Comparison of ENCODE assay signal across 24 mouse cellular contexts in the genomic region with DNA sequence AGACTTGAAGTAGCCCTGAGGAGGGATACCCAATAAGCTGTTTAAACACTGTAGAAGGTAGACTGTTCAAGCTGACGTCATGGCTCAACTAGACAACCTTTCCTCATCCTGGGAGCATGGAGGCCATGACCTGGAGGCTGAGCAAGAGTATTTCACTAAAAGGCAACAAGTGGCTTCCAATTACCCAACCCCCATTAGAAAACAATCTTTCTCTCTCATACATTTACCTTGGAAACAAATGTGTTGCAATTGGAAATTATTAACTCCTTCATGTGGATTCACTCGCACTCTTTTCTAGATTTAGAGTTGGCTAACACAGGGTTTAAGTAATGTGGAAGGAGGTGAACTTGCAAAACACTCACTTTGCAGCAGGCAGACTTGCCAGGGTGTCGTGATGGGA. TPM values are rescaled to one million over a fixed set of nuclear protein-coding genes. Genes with fewer than 3 reads are reported as not detected.
"Had no signal": no experiment of that assay in that cellular context is flagged by ENCODE, and none has a peak within 500 bp of the region (broad histone marks: within the 10 kb centered on the region; RNA-seq: fewer than 3 reads in every experiment).

No protein-coding gene starts in this region.

- H3K27ac ChIP-seq: neural tube, embryonic 13.5 days; neural tube, embryonic 15.5 days; stomach, embryonic 15.5 days; stomach, postnatal 0 days had no signal

- H3K4me2 ChIP-seq: neural tube, embryonic 13.5 days; neural tube, embryonic 15.5 days; stomach, embryonic 15.5 days had no signal

- H3K4me3 ChIP-seq: neural tube, embryonic 13.5 days; neural tube, embryonic 15.5 days; stomach, embryonic 15.5 days had no signal

- H3K9me3 ChIP-seq: neural tube, embryonic 13.5 days; neural tube, embryonic 15.5 days; stomach, embryonic 15.5 days had no signal

- DNase-seq: retina, postnatal 1 day; right cerebral cortex, adult 18-20 months; right cerebral cortex, postnatal 14 days; right cerebral cortex, postnatal 25 days; right cerebral cortex, postnatal 4 days; spleen, adult 18-20 months; thymus, adult 18-20 months; thymus, adult 2 months; thymus, postnatal 14 days; thymus, postnatal 25 days; thymus, postnatal 36 days; thymus, postnatal 4 days had no signal

- H3K36me3 ChIP-seq: neural tube, embryonic 13.5 days; neural tube, embryonic 15.5 days; stomach, embryonic 15.5 days had no signal

- H3K9ac ChIP-seq: neural tube, embryonic 13.5 days; neural tube, embryonic 15.5 days; stomach, embryonic 15.5 days had no signal

RNA-seq across cellular contexts. Expression of a gene that starts 4.4 kb away (rescaled TPM):
- total RNA-seq: neutrophil, adult 5-6 weeks had no signal
- polyA plus RNA-seq: spleen, adult 2 months; testis, adult 2 months; urinary bladder, adult 2 months had no signal

RNA-seq across cellular contexts. Expression of a gene that starts 37.1 kb away (rescaled TPM):
- total RNA-seq: neutrophil, adult 5-6 weeks had no signal
- polyA plus RNA-seq: neural tube, embryonic 13.5 days; neural tube, embryonic 14.5 days; neural tube, embryonic 15.5 days; small intestine, adult 2 months; spleen, adult 2 months; stomach, embryonic 14.5 days; stomach, embryonic 15.5 days; stomach, embryonic 16.5 days; stomach, postnatal 0 days; thymus, adult 2 months; urinary bladder, adult 2 months had no signal
